Mouse (Mus musculus) limb, embryonic 13.5 days (tissue): ENCODE measurements around the gene Hivep3. TPM values are rescaled to one million over a fixed set of nuclear protein-coding genes. Genes with fewer than 3 reads are reported as not detected.

Experiments
- ATAC-seq: fragments of 200-750 bp; cut with Nextera tagmentation; 2 replicates; pipeline ENCODE4 v1.8.0; 2017; ENCODE audit warnings: low read depth, moderate number of reproducible peaks, moderate TSS enrichment; ENCODE audit not compliant: low FRiP score
- H3K27ac ChIP-seq: fragments of 300-500 bp; sonication (generic); 2 replicates; pipeline ENCODE4 v1.5.1; 2015; ENCODE audit warnings: inconsistent platforms, mild to moderate bottlenecking, moderate library complexity
- H3K27me3 ChIP-seq: fragments of 300-500 bp; sonication (generic); 2 replicates; pipeline ENCODE4 v1.6.1; 2015; ENCODE audit warnings: mild to moderate bottlenecking, inconsistent platforms
- H3K36me3 ChIP-seq: fragments of 300-500 bp; sonication (generic); 2 replicates; pipeline ENCODE4 v1.6.1; 2015; ENCODE audit warnings: inconsistent platforms, mild to moderate bottlenecking, moderate library complexity
- H3K4me1 ChIP-seq: fragments of 300-500 bp; sonication (generic); 2 replicates; pipeline ENCODE4 v1.6.1; 2015; ENCODE audit warnings: inconsistent platforms
- H3K4me2 ChIP-seq: fragments of 300-500 bp; sonication (generic); replicated peaks from 2 replicates; pipeline ENCODE4 v1.6.1; 2015; ENCODE audit warnings: inconsistent platforms, mild to moderate bottlenecking, moderate library complexity
- H3K4me3 ChIP-seq: fragments of 300-500 bp; sonication (generic); 2 replicates; pipeline ENCODE4 v1.5.1; 2015; ENCODE audit warnings: moderate library complexity, mild to moderate bottlenecking, inconsistent platforms
- H3K9ac ChIP-seq: fragments of 300-500 bp; sonication (generic); 2 replicates; pipeline ENCODE4 v1.6.1; 2015; ENCODE audit warnings: mild to moderate bottlenecking, inconsistent platforms
- H3K9me3 ChIP-seq: fragments of 300-500 bp; sonication (generic); 2 replicates; pipeline ENCODE4 v1.6.1; 2016; ENCODE audit warnings: inconsistent platforms
- WGBS: fragments of 180-500 bp; shearing (Covaris S2); methylation state at CpG from one replicate; pipeline ENCODE4 v1.1.7; 2015; 5-methylcytosine and 5-hydroxymethylcytosine counted together
- polyA plus RNA-seq: library from polyadenylated mRNA; unstranded; fragments of >200 nt; fragmentation: Nextera tagmentation; extraction: Ambion mirVana; gene quantifications from 2 replicates; pipeline ENCODE4 v1.2.1, GENCODE M21; 2015

Gene Hivep3
- polyA plus RNA-seq, 1 experiment from 2014 or later, result 2.1 TPM

DNA sequence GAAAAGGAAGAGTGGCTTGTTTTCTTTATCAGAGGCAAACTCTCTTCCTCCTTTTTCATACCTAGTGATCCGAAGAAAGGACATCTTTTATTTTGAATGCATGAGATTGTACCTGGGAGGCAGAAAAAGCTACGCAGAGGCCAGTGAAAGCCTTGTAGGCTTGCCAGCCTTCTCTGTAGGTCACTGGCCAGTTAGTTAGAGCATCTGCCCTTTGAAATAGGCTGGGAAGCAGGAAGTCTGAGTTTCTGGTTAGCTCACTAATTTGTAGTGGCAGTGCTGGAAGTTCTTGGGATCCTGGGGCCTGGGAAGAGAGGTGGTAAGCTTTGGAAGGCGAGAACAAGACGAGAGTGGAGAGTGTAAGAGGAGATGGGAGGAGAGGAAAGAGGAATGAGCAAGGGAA lies 95.4 kb downstream of the Hivep3 start:
- Histone ChIP-seq H3K4me2 (no peak overlapping the region), H3K4me3 (no peak overlapping the region), H3K36me3 (no peaks in the 10 kb centered on the region), H3K9ac (no peak overlapping the region), H3K4me1 (no peaks in the 10 kb centered on the region), H3K27ac (no peak overlapping the region), H3K9me3 (no peaks in the 10 kb centered on the region), H3K27me3 (no peaks in the 10 kb centered on the region)
- WGBS, result 67% methylated on average over 4 of the region's 4 CpGs
- no peak for ATAC-seq

DNA sequence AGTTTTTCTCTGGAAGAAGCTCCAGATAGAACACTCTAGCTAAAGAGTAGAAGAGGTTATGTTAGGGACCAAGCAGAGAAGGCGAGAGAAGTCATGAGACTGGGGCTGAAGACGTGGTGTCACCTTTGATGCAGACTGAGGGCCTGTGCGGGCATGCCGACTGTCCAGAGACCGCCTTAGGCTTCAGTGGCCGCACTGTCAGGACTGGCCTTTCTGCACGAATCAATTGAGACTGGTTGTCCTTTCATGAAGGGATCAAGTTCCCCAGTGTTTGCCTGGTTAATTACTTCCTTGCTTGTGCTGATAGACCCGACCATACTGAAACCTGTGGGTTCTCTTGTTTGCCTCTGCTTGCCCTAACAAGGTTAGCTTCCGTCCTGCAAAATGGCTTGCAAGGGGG lies 99.7 kb downstream of the Hivep3 start:
- Histone ChIP-seq H3K27me3 (no peaks in the 10 kb centered on the region), H3K4me3 (no peak overlapping the region), H3K27ac (no peak overlapping the region), H3K36me3 (no peaks in the 10 kb centered on the region), H3K9me3 (no peaks in the 10 kb centered on the region), H3K4me2 (no peak overlapping the region), H3K9ac (no peak overlapping the region), H3K4me1 (no peaks in the 10 kb centered on the region)
- no peak for ATAC-seq
- 56% methylated on average over 9 of the region's 9 CpGs for WGBS

DNA sequence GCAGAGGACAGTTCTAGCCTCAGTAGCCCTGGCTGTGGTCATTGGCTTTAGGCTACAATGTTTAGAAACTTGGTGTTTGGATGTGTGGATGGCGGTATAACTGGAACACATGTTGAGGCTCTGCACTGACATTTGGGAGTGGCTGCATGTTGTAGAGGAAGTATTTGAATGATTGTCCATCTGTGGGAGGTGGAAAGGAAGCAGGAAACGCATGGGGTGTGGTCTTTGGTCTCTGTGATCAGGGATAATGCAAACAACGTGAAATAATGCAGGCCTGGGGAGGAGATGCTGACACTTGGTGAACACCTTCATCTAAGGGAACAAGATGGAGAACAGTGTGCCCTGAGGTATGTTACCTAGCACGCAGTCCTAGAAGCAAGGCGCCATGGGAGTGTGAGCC lies 100.3 kb downstream of the Hivep3 start:
- WGBS, result 67% methylated on average over 5 of the region's 5 CpGs
- no peak overlapping the region for H3K4me3 ChIP-seq
- H3K27me3 ChIP-seq, result no peaks in the 10 kb centered on the region
- no peak overlapping the region for H3K9ac ChIP-seq
- H3K27ac ChIP-seq, result no peak overlapping the region
- H3K4me1 ChIP-seq, result no peaks in the 10 kb centered on the region
- no peak overlapping the region for H3K4me2 ChIP-seq
- no peaks in the 10 kb centered on the region for H3K9me3 ChIP-seq
- no peak for ATAC-seq
- no peaks in the 10 kb centered on the region for H3K36me3 ChIP-seq

DNA sequence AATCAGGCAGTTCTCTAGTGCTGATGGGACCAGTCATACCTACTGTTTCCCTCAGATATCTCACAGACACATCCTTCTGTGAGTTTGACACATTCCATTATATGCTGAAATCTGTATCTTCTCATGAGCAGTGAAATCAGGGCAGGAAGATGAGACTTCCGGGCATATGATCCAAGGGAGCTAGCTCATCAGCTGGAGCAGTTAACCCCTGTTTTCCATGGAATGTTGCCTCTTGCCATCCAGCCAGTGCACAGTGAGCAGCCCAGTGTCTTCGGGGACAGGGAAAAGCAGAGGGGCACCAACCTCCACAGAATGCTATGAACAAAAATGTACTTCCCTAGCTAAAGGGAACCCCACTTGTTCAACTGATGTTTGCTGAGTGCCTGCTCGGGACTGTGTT lies 102.6 kb downstream of the Hivep3 start:
- H3K27ac ChIP-seq, result no peak overlapping the region
- WGBS, result 84% methylated on average over 3 of the region's 3 CpGs
- ATAC-seq, result no peak
- no peaks in the 10 kb centered on the region for H3K27me3 ChIP-seq
- H3K4me2 ChIP-seq, result no peak overlapping the region
- H3K36me3 ChIP-seq, result no peaks in the 10 kb centered on the region
- H3K9ac ChIP-seq, result no peak overlapping the region
- no peaks in the 10 kb centered on the region for H3K9me3 ChIP-seq
- H3K4me3 ChIP-seq, result no peak overlapping the region
- H3K4me1 ChIP-seq, result no peaks in the 10 kb centered on the region

DNA sequence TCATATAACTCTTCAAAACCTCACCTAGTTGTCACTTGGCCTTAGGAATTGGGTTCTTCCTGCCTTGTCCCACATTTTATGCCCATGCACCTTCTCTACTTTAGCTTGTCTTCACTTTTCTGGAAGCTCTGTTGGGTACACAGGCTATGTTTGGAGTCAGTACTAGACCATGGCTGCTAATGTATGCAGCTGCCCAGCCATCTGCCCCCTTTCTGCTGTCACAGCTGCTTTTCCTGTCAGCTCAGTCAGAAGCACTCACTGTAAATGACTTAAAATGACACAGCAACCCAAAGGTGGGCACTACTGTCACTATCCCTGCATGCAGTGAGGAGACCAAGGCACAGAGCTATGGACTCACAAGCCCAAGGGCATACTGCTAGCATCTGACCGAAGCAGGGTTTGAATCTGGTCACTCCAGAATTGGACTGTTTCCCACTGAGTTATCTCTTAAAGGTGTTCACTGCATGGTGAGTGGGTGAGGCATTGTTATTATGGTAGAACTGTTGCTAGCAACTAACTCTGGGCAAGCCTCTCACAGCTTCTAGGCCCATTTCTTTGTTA lies 104.0 kb downstream of the Hivep3 start:
- H3K36me3 ChIP-seq, result no peaks in the 10 kb centered on the region
- 97% methylated on average over 1 of the region's 1 CpGs for WGBS
- H3K27ac ChIP-seq, result no peak overlapping the region
- no peaks in the 10 kb centered on the region for H3K9me3 ChIP-seq
- no peak overlapping the region for H3K4me3 ChIP-seq
- ATAC-seq, result no peak
- no peaks in the 10 kb centered on the region for H3K27me3 ChIP-seq
- no peaks in the 10 kb centered on the region for H3K4me1 ChIP-seq
- no peak overlapping the region for H3K9ac ChIP-seq
- no peak overlapping the region for H3K4me2 ChIP-seq

DNA sequence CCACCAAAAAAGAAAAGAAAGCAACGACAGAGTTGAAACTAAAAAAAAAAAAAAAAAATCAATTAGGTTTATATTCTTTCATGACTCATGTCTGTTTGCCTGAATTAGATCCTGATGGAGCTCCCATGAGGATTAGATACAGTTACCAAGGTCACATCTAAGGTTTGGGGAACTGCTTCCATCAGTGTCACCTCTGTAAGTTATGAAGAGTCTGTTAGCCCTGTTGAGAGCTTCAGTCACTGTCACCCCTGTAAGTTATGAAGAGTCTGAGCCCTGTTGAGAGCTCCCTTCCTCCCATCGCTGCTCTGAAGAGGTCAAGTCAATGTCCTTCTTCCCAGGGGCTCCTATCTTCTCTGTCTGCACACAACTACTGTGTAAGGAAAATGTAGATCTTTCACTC lies 104.7 kb downstream of the Hivep3 start:
- H3K27me3 ChIP-seq, result no peaks in the 10 kb centered on the region
- H3K9me3 ChIP-seq, result no peaks in the 10 kb centered on the region
- H3K4me2 ChIP-seq, result no peak overlapping the region
- H3K4me1 ChIP-seq, result no peaks in the 10 kb centered on the region
- 72% methylated on average over 2 of the region's 2 CpGs for WGBS
- H3K9ac ChIP-seq, result no peak overlapping the region
- no peaks in the 10 kb centered on the region for H3K36me3 ChIP-seq
- ATAC-seq, result no peak
- no peak overlapping the region for H3K27ac ChIP-seq
- no peak overlapping the region for H3K4me3 ChIP-seq

DNA sequence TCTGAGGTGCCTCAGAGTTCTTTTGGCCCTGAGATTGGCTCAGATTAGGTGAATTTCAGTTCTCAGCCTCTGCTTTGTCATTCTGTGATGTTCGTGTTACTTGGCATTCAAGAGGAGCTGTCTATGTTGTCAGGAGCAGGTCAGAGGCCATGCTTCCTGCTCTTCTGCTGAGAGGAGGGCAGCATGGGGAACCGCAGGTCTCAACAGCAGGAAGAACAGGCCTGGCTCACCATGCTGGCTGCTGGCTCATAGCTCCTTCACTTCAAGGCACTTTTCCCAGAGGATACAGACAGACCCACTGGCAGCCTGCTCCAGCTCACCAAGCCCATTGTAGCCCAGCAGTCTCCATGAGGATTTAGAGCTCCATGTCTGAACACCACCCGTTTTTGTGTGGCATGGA lies 109.7 kb downstream of the Hivep3 start:
- H3K4me2 ChIP-seq, result no peak overlapping the region
- H3K4me3 ChIP-seq, result no peak overlapping the region
- no peak overlapping the region for H3K27ac ChIP-seq
- no peaks in the 10 kb centered on the region for H3K27me3 ChIP-seq
- no peak for ATAC-seq
- no peaks in the 10 kb centered on the region for H3K4me1 ChIP-seq
- no peaks in the 10 kb centered on the region for H3K9me3 ChIP-seq
- H3K36me3 ChIP-seq, result no peaks in the 10 kb centered on the region
- H3K9ac ChIP-seq, result no peak overlapping the region
- 60% methylated on average over 3 of the region's 3 CpGs for WGBS

DNA sequence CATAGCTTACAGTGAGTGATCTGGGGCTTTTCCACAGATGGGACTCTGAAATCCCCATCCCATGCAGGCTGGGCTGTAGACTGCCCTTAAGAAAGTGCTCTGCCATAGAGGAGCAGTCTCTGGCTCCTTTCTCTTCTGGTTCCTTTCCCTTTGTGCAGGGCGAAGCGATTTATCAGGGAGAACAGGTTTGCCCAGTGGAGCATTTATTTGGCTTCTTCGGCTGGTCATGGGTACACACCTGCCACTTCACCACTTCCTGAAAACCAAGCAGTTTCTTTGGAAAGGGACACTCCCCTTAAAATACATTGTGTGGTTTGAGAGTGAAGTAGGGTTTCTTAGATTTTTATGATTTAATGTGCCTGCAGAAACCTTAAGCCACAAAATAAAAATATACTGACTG lies 110.7 kb downstream of the Hivep3 start:
- no peak for ATAC-seq
- no peak overlapping the region for H3K27ac ChIP-seq
- no peak overlapping the region for H3K4me3 ChIP-seq
- no peaks in the 10 kb centered on the region for H3K9me3 ChIP-seq
- no peak overlapping the region for H3K4me2 ChIP-seq
- WGBS, result 84% methylated on average over 3 of the region's 3 CpGs
- H3K9ac ChIP-seq, result no peak overlapping the region
- no peaks in the 10 kb centered on the region for H3K27me3 ChIP-seq
- no peaks in the 10 kb centered on the region for H3K36me3 ChIP-seq
- no peaks in the 10 kb centered on the region for H3K4me1 ChIP-seq

DNA sequence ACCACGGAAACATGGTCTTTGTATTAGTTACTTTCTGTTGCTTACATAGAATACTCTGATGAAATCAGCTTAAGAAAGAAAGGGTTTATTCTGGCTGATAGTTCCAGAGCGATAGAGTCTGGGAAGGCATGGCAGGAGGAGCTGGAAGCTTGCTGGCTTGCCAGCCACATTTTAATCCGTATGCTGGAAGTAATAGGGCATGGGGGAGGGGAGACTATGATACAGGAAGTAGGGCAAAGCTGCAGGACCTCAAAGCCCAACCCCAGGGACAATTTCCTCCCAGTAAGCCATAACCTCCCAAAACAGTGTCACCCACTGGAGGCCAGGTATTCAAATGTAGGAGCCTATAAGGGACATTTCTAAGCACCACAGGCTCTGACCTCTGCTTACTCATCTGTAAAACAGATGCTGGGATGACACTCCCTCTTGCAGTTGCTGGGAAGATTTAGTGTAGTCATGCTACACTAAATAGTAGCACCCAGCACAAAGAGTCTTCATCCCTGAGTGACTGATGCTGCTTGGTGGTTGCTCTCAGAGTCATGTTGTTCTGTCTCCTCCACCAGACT lies 112.1 kb downstream of the Hivep3 start:
- no peak overlapping the region for H3K4me3 ChIP-seq
- H3K4me2 ChIP-seq, result no peak overlapping the region
- H3K4me1 ChIP-seq, result no peaks in the 10 kb centered on the region
- H3K36me3 ChIP-seq, result no peaks in the 10 kb centered on the region
- no peaks in the 10 kb centered on the region for H3K9me3 ChIP-seq
- no peak for ATAC-seq
- WGBS, result 67% methylated on average over 3 of the region's 3 CpGs
- no peaks in the 10 kb centered on the region for H3K27me3 ChIP-seq
- no peak overlapping the region for H3K27ac ChIP-seq
- H3K9ac ChIP-seq, result no peak overlapping the region

DNA sequence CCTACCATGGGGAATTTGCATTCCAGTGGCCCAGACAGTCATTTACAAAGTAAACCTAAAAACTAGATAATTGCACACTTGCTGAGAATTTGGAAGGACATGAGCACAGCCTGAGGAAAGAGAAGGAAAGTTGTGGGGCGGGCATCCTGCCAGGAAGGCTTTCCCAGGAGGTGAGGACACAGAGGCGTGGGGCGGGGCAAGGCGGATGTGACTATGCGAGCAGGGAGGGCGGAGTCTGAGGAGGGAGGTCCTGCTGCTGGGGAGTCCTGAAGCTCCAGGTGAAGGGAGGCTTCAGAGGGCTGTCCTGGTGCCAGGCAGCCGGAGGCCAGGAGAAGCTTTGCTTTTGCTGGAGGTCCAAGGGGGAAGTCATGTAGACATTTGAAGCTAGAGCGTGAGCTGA lies 118.9 kb downstream of the Hivep3 start:
- WGBS, result 52% methylated on average over 8 of the region's 8 CpGs
- no peak for ATAC-seq
- peaks cover 13% of the 10 kb centered on the region for H3K4me1 ChIP-seq

DNA sequence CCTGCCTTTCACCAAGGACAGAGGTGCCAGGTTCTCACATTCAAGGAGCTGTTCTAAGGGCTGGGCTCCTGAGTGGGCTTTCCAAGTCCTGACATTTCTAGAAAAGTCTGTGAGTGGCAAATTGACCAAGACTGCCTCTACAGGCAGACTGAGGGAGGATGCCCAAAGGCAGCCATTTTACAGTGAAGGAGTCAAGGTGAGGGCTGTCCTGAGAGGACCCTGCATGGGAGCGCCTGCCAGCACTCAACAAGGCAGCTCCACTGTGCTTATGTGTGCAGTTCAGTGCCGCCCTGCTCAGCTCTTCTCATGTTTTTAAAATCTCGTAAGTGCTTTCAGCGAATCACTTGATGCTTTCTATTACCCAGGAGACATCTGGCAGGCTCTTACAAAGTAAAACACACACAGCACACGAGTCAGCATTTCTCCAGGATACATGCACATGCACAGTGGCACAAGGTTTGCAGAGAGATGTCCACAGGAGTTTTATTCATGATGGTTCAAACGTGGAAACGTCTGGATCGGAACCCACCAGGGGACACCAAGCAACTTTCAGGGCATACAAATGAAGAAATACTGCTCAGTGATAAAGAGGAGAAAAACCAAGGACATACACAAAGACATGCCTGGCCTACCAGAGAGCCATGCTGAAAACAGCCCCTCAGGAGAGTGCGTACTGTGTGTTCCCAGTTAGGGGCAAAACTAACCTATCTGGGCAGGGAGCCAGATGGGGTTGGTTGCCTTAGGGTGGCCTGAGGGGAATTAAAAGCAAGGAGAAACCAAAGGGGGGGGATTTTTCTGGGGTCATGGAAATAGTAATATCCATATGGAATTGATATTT lies 120.9 kb downstream of the Hivep3 start:
- no peak overlapping the region for H3K9ac ChIP-seq
- H3K27me3 ChIP-seq, result no peaks in the 10 kb centered on the region
- no peak overlapping the region for H3K4me3 ChIP-seq
- H3K4me1 ChIP-seq, result peaks cover 13% of the 10 kb centered on the region
- 55% methylated on average over 9 of the region's 9 CpGs for WGBS
- ATAC-seq, result peak; percentile 57; the same call in 1 of the 2 replicates
- no peaks in the 10 kb centered on the region for H3K9me3 ChIP-seq
- H3K36me3 ChIP-seq, result no peaks in the 10 kb centered on the region
- H3K4me2 ChIP-seq, result no peak overlapping the region
- H3K27ac ChIP-seq, result no peak overlapping the region; the same call in 1 of the 2 replicates

More for the DNA sequence above, 118.9 kb downstream of the Hivep3 start:
- no peak overlapping the region for H3K4me2 ChIP-seq
- H3K36me3 ChIP-seq, result no peaks in the 10 kb centered on the region
- no peaks in the 10 kb centered on the region for H3K27me3 ChIP-seq
- H3K27ac ChIP-seq, result no peak overlapping the region
- no peak overlapping the region for H3K9ac ChIP-seq
- H3K4me3 ChIP-seq, result no peak overlapping the region
- no peaks in the 10 kb centered on the region for H3K9me3 ChIP-seq

DNA sequence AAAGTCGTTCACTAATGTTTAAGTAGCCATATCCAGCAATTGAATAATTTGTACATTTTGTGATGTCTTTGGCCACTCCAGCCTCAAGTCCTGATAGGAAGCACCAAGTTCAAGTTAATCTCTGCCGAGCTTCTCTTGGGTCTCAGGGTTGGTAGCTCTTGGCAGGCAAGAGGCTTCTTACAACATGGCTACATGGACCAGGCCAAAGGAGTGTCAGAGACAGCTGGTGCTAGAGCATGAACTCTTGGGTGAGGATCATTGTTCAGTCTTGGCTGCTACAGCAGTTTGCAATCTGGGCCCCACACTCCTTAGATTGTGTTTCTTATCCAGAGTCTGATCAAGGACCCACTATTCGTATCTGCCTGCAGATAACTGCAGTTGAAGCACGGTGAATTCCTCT lies 125.9 kb downstream of the Hivep3 start:
- WGBS, result 76% methylated on average over 4 of the region's 4 CpGs
- Histone ChIP-seq H3K27me3 (0 out of 2 replicates have a peak, but pooled peaks cover 5% of the 10 kb centered on the region), H3K27ac (no peak overlapping the region), H3K9ac (no peak overlapping the region), H3K4me3 (no peak overlapping the region), H3K9me3 (no peaks in the 10 kb centered on the region), H3K36me3 (no peaks in the 10 kb centered on the region), H3K4me1 (peaks cover 5% of the 10 kb centered on the region), H3K4me2 (no peak overlapping the region)
- no peak for ATAC-seq
